In genomic region chr6:145127652-145128051, GRCm38 (mm10) we compare ENCODE assay signal across 15 mouse cellular contexts. TPM values are rescaled to one million over a fixed set of nuclear protein-coding genes. Genes with fewer than 3 reads are reported as not detected.
DNase-seq lines count a peak whose midpoint lies in the region; ATAC-seq and TF ChIP-seq lines count a peak whose summit lies in the region.
"Had no signal": no experiment of that assay in that cellular context is flagged by ENCODE, and none has a peak within 500 bp of the region (broad histone marks: within the 10 kb centered on the region; RNA-seq: fewer than 3 reads in every experiment).

No protein-coding gene starts in this region.

- TF ChIP-seq EP300 in heart, adult 2 months (IDR thresholded peaks at IDR 0.05; ENCODE audit: insufficient read depth, low read depth, low read length) = no peak
- no peak for TF ChIP-seq EP300 in MEL (IDR thresholded peaks at IDR 0.05; ENCODE audit: low read depth in 1 of 2, low read length in 2 of 2)

- H3K4me3 ChIP-seq in heart, adult 2 months = no peak overlapping the region
- no peak overlapping the region for H3K4me3 ChIP-seq in lung, embryonic 14.5 days (ENCODE audit: low read depth, low read length)
- H3K4me3 ChIP-seq in MEL (ENCODE audit: control insufficient read depth in 1 of 2, insufficient read depth in 1 of 2, low read depth in 2 of 2, low read length in 2 of 2) = no peak overlapping the region
- H3K4me3 ChIP-seq: forebrain, embryonic 12.5 days; hindbrain, embryonic 13.5 days; lung, embryonic 15.5 days had no signal

- intact Hi-C loops in heart, adult 2 months (cut with DNase I) = no loop called here
- intact Hi-C loops in heart, postnatal 36 days (cut with DNase I) = no loop called here

- TF ChIP-seq CTCF in heart, adult 2 months (IDR thresholded peaks at IDR 0.05) = peak; percentile 54
- peak; percentile 24; the same call in 1 of the 2 replicates for TF ChIP-seq CTCF in lung, embryonic 14.5 days (IDR thresholded peaks at IDR 0.05; ENCODE audit: low read depth)
- peak in 2 of 3 experiments; percentile 49 to 54; a peak in 4 of 6 replicates for TF ChIP-seq CTCF in MEL (IDR thresholded peaks at IDR 0.05 in 2 of 3, conservative IDR thresholded peaks at IDR 0.05 in 1 of 3; ENCODE audit: control insufficient read depth in 1 of 3, insufficient read depth in 1 of 3, low read depth in 2 of 3, low read length in 3 of 3, poor library complexity in 1 of 3, severe bottlenecking in 1 of 3)

- 0 out of 2 replicates have a peak, but pooled peaks cover 2% of the 10 kb centered on the region for H3K4me1 ChIP-seq in heart, adult 2 months (ENCODE audit: control insufficient read depth, insufficient read depth, low read length)
- no peaks in the 10 kb centered on the region for H3K4me1 ChIP-seq in lung, embryonic 14.5 days (ENCODE audit: insufficient read depth)
- peaks cover 17 to 27% of the 10 kb centered on the region in 2 experiments for H3K4me1 ChIP-seq in MEL (ENCODE audit: control insufficient read depth in 1 of 2, insufficient read depth in 2 of 2, low read length in 2 of 2)
- H3K4me1 ChIP-seq: lung, embryonic 15.5 days had no signal

- H3K27me3 ChIP-seq in heart, adult 2 months (ENCODE audit: control insufficient read depth, insufficient read depth, low read length) = no peaks in the 10 kb centered on the region
- no peaks in the 10 kb centered on the region for H3K27me3 ChIP-seq in lung, embryonic 14.5 days (ENCODE audit: insufficient read depth, low read length)
- no peaks in the 10 kb centered on the region for H3K27me3 ChIP-seq in MEL (ENCODE audit: control insufficient read depth in 1 of 2, insufficient read depth in 2 of 2, low read length in 2 of 2)
- H3K27me3 ChIP-seq: forebrain, embryonic 12.5 days; hindbrain, embryonic 13.5 days; lung, embryonic 15.5 days had no signal

- no peaks in the 10 kb centered on the region for H3K79me2 ChIP-seq in heart, adult 2 months (replicated peaks; ENCODE audit: control insufficient read depth, insufficient read depth, low read length)
- H3K79me2 ChIP-seq in MEL (ENCODE audit: control insufficient read depth, insufficient read depth, low read length, poor library complexity) = peaks cover 25% of the 10 kb centered on the region

- no peak overlapping the region for H3K4me2 ChIP-seq in lung, embryonic 14.5 days
- H3K4me2 ChIP-seq: forebrain, embryonic 12.5 days; hindbrain, embryonic 13.5 days; lung, embryonic 15.5 days had no signal

- no peak for DNase-seq in heart, adult 2 months
- DNase-seq in heart, postnatal 36 days = no peak
- no peak for DNase-seq in lung, embryonic 14.5 days
- DNase-seq in lung, postnatal 10 days = no peak
- DNase-seq in A20 (ENCODE audit: low read depth, low spot score) = peak; percentile 23
- peak; percentile 46 for DNase-seq in MEL (ENCODE audit: low read depth, low spot score)
- DNase-seq: cerebellum, adult 11-12 months; heart, adult 11 months; kidney, adult 11 months had no signal

- no peaks in the 10 kb centered on the region for H3K36me3 ChIP-seq in heart, adult 2 months (ENCODE audit: control insufficient read depth, insufficient read depth, low read length)
- H3K36me3 ChIP-seq in lung, embryonic 14.5 days (ENCODE audit: insufficient read depth) = no peaks in the 10 kb centered on the region
- H3K36me3 ChIP-seq in MEL (ENCODE audit: control insufficient read depth in 1 of 2, insufficient read depth in 2 of 2, low read length in 2 of 2) = peaks cover 0 to 36% of the 10 kb centered on the region in 2 experiments; a peak in 2 of 4 replicates
- H3K36me3 ChIP-seq: forebrain, embryonic 12.5 days; hindbrain, embryonic 13.5 days; lung, embryonic 15.5 days had no signal

- H3K9ac ChIP-seq in heart, adult 2 months (ENCODE audit: low read depth, low read length) = no peak overlapping the region
- no peak overlapping the region for H3K9ac ChIP-seq in lung, embryonic 14.5 days
- no peak overlapping the region for H3K9ac ChIP-seq in MEL (ENCODE audit: control insufficient read depth, low read depth, low read length, poor library complexity, severe bottlenecking)
- H3K9ac ChIP-seq: forebrain, embryonic 12.5 days; hindbrain, embryonic 13.5 days; lung, embryonic 15.5 days had no signal

- 95% methylated on average over 3 of the region's 3 CpGs for WGBS in heart, adult 2 months
- 98% methylated on average over 3 of the region's 3 CpGs for WGBS in lung, embryonic 14.5 days

- no peak for TF ChIP-seq POLR2A in heart, adult 2 months (IDR thresholded peaks at IDR 0.05; ENCODE audit: insufficient read depth, low read depth, low read length)
- no peak for TF ChIP-seq POLR2A in MEL (IDR thresholded peaks at IDR 0.05; ENCODE audit: control insufficient read depth in 1 of 2, insufficient read depth in 1 of 2, low read depth in 1 of 2, low read length in 2 of 2, poor library complexity in 1 of 2)

- ATAC-seq in lung, embryonic 14.5 days (ENCODE audit: insufficient read depth) = no peak
- ATAC-seq in inflammation-experienced regulatory T-cells, adult 6 months = no peak
- no peak for ATAC-seq in megakaryocyte, adult 5-6 weeks (ENCODE audit: poor library complexity, severe bottlenecking)

- no peaks in the 10 kb centered on the region for H3K9me3 ChIP-seq in lung, embryonic 14.5 days (ENCODE audit: low read depth, low read length)
- H3K9me3 ChIP-seq in MEL (replicated peaks; ENCODE audit: insufficient read depth, low read length) = no peaks in the 10 kb centered on the region
- H3K9me3 ChIP-seq: hindbrain, embryonic 13.5 days; lung, embryonic 15.5 days had no signal

- TF ChIP-seq RAD21 in MEL (IDR thresholded peaks at IDR 0.05; ENCODE audit: low read depth, low read length) = peak; percentile 42

- H3K27ac ChIP-seq in heart, adult 2 months = no peak overlapping the region
- H3K27ac ChIP-seq in lung, embryonic 14.5 days (ENCODE audit: low read depth) = no peak overlapping the region
- H3K27ac ChIP-seq in MEL (ENCODE audit: control insufficient read depth, low read depth, low read length) = no peak overlapping the region
- H3K27ac ChIP-seq: forebrain, embryonic 12.5 days; hindbrain, embryonic 13.5 days; lung, embryonic 15.5 days had no signal

TF ChIP-seq in MEL, 35 proteins besides CTCF, POLR2A, EP300 and RAD21:
- TF ChIP-seq SMC3 (IDR thresholded peaks at IDR 0.05; ENCODE audit: low read depth, low read length) = peak; percentile 33
- no peak for TF ChIP-seq POLR2AphosphoS5 (IDR thresholded peaks at IDR 0.05; ENCODE audit: borderline replicate concordance, low read depth, low read length)

RNA-seq across cellular contexts. Expression of gene Lrmp, which starts 12.2 kb away (rescaled TPM):
- total RNA-seq in heart, adult 2 months (2021) = 1 to 10 TPM; 1.1 to 1.9 TPM
- polyA plus RNA-seq in heart, adult 2 months (2012; rRNA removed) = 2.9 and 4.6 TPM in 2 replicates
- 1 to 10 TPM; 1.5 to 1.7 TPM for total RNA-seq in heart, postnatal 36 days (2021)
- polyA plus RNA-seq in lung, embryonic 14.5 days (2014; fragmentation: Nextera tagmentation; extraction: Ambion mirVana) = 1.4 and 2.3 TPM in 2 replicates
- total RNA-seq in MEL (2012; rRNA removed) = 60.4 and 70.1 TPM in 2 replicates
- polyA plus RNA-seq in MEL (2012; ENCODE audit: insufficient read depth in 1 of 2, insufficient read length in 2 of 2, low read depth in 1 of 2, low replicate concordance in 2 of 2, missing spikeins in 1 of 2) = 10 to 100 TPM in 1 of 2 experiments, not detected in 1; 64.3 TPM
- polyA plus RNA-seq in inflammation-experienced regulatory T-cells, adult 6 months (2017; shearing (Covaris generic)) = 100 to 1,000 TPM; 106 to 181 (median 125) TPM
- total RNA-seq in megakaryocyte, adult 5-6 weeks (2015) = 41.7 and 44.5 TPM in 2 replicates
- 87.5 and 92.7 TPM in 2 replicates for total RNA-seq in megakaryocyte, adult 5-6 weeks (2017)

RNA-seq across cellular contexts. Expression of gene Bcat1, which starts 51.7 kb away (rescaled TPM):
- 1 to 10 TPM in 1 of 2 experiments, under 1 TPM in 1; 0.86 to 1.0 TPM for total RNA-seq in heart, adult 2 months (2021)
- polyA plus RNA-seq in heart, adult 2 months (2012; rRNA removed) = 0.37 and 0.73 TPM in 2 replicates
- total RNA-seq in heart, postnatal 36 days (2021) = 1 to 10 TPM in 1 of 2 experiments, under 1 TPM in 1; 0.69 to 1.5 TPM
- polyA plus RNA-seq in lung, embryonic 14.5 days (2014; fragmentation: Nextera tagmentation; extraction: Ambion mirVana) = 13.6 and 14.9 TPM in 2 replicates
- total RNA-seq in MEL (2012; rRNA removed) = not detected in 2 replicates
- polyA plus RNA-seq in MEL (2012; ENCODE audit: insufficient read depth in 1 of 2, insufficient read length in 2 of 2, low read depth in 1 of 2, low replicate concordance in 2 of 2, missing spikeins in 1 of 2) = not detected
- polyA plus RNA-seq in inflammation-experienced regulatory T-cells, adult 6 months (2017; shearing (Covaris generic)) = 10 to 100 TPM; 13.7 to 17.8 (median 14.5) TPM
- total RNA-seq in megakaryocyte, adult 5-6 weeks (2015) = 0.25 TPM in 1 of 2 replicates, not detected in the other
- 0.24 TPM in 1 of 2 replicates, not detected in the other for total RNA-seq in megakaryocyte, adult 5-6 weeks (2017)
- total RNA-seq: neutrophil, adult 5-6 weeks had no signal

Comparison
In these comparisons a context has a peak if more than half of its experiments do, and no peak if none do; other contexts are left out.
1. DNase-seq: peak in A20 (single experiment) and MEL (single experiment); none in heart, adult 2 months (0 of 2), heart, postnatal 36 days (0 of 2), lung, embryonic 14.5 days (single experiment) and lung, postnatal 10 days (single experiment).
2. RNA of gene Lrmp, which starts 12.2 kb away (total RNA-seq): 41.7 to 92.7 TPM in megakaryocyte, adult 5-6 weeks and 60.4 to 70.1 TPM in MEL; 1.1 to 1.9 TPM in heart, adult 2 months and 1.5 to 1.7 TPM in heart, postnatal 36 days; every median in the first group is over 10 times any median in the second.
3. Peak in every context shown above with its lines, with median percentiles within 50 percentile points of each other: CTCF ChIP-seq.